Mouse (Mus musculus) layer of hippocampus, adult 11-12 months (tissue): Measurements from ENCODE around the gene Ccdc78.
A peak's percentile ranks its signal among the peaks of the same experiment; 100 is the strongest.
"Not testable (repeated sequence)": the region's sequence is repeated elsewhere in the genome, so short reads cannot be mapped to it uniquely, and the experiment has no call there.

ENCODE experiments used
- DNase-seq: peaks from one replicate; pipeline ENCODE4 v3.0.0; 2022; ENCODE audit warnings: low spot score

Gene Ccdc78

GRCm38 (mm10) chr17:25783086-25783485 lies 3.3 kb upstream of the Ccdc78 start:
- no peak for DNase-seq

- DNase-seq: no peak
Observed at GRCm38 (mm10) chr17:25783861-25784574, 2.4 kb upstream of the Ccdc78 start.

GRCm38 (mm10) chr17:25785281-25785745 lies 1.1 kb upstream of the Ccdc78 start, which contains the start of gene Haghl:
Haghl (minus strand) TSS chr17:25785673.
- DNase-seq: peak; percentile 98

GRCm38 (mm10) chr17:25786781-25787504 lies 563 bp downstream of the Ccdc78 start:
- DNase-seq: no peak

- no peak for DNase-seq
Observed at GRCm38 (mm10) chr17:25791320-25791842, 5.0 kb downstream of the Ccdc78 start.

- DNase-seq: peak; percentile 86
Observed at GRCm38 (mm10) chr17:25791843-25792527, 5.6 kb downstream of the Ccdc78 start.

GRCm38 (mm10) chr17:25792615-25793014 lies 6.2 kb downstream of the Ccdc78 start, which contains the start of gene Fam173a:
Fam173a (minus strand) TSS chr17:25792901.
- peak; percentile 73 for DNase-seq

- DNase-seq: no peak
Observed at GRCm38 (mm10) chr17:25794197-25794596, 7.8 kb downstream of the Ccdc78 start.

GRCm38 (mm10) chr17:25794998-25795397 lies 8.6 kb downstream of the Ccdc78 start:
- DNase-seq: no peak

- DNase-seq: peak; percentile 82
Observed at GRCm38 (mm10) chr17:25795609-25796092, 9.3 kb downstream of the Ccdc78 start, which contains the start of gene AC134908.4. AC134908.4 (minus strand) TSS chr17:25795659.

GRCm38 (mm10) chr17:25796211-25796771 lies 9.9 kb downstream of the Ccdc78 start:
- DNase-seq: no peak

GRCm38 (mm10) chr17:25796951-25797369 lies 10.6 kb downstream of the Ccdc78 start, which contains the start of gene Metrn:
Metrn (minus strand) TSS chr17:25797136.
- DNase-seq: peak; percentile 79

GRCm38 (mm10) chr17:25801029-25801428 lies 14.6 kb downstream of the Ccdc78 start:
- DNase-seq: peak; percentile 83

- DNase-seq: peak; percentile 89
Observed at GRCm38 (mm10) chr17:25802825-25803517, 16.6 kb downstream of the Ccdc78 start.

GRCm38 (mm10) chr17:25806507-25806906 lies 20.1 kb downstream of the Ccdc78 start:
- DNase-seq: no peak

GRCm38 (mm10) chr17:25807452-25807851 lies 21.1 kb downstream of the Ccdc78 start:
- not testable (repeated sequence) for DNase-seq

- no peak for DNase-seq
Observed at GRCm38 (mm10) chr17:25808028-25808427, 21.6 kb downstream of the Ccdc78 start.

- DNase-seq: peak; percentile 88
Observed at GRCm38 (mm10) chr17:25808789-25809605, 22.6 kb downstream of the Ccdc78 start, which contains the start of gene Fbxl16. Fbxl16 (plus strand) TSS chr17:25809085.

GRCm38 (mm10) chr17:25809606-25810340 lies 23.4 kb downstream of the Ccdc78 start:
- no peak for DNase-seq
